Mouse (Mus musculus) gastrocnemius, postnatal 10 days (tissue): Measurements from ENCODE around the gene Gsto2. TPM values are rescaled to one million over a fixed set of nuclear protein-coding genes. Genes with fewer than 3 reads are reported as not detected.
A peak's percentile ranks its signal among the peaks of the same experiment; 100 is the strongest.

Experiments used
- DNase-seq: peaks from one replicate; pipeline ENCODE4 v3.0.0; 2021; ENCODE audit warnings: mixed read lengths
- total RNA-seq, 2 experiments: library from RNA; stranded (reverse); gene quantifications; 2 replicates each; pipeline ENCODE4 v1.2.3; 2021

Gene Gsto2
- total RNA-seq, 2 experiments from 2014 or later = 1.2 to 1.4 TPM

GRCm38 (mm10) chr19:47891562-47892312, 26.4 kb downstream of the Gsto2 start:
- no peak for DNase-seq

- no peak for DNase-seq
Observed at GRCm38 (mm10) chr19:47893092-47893491, 27.8 kb downstream of the Gsto2 start.

DNA sequence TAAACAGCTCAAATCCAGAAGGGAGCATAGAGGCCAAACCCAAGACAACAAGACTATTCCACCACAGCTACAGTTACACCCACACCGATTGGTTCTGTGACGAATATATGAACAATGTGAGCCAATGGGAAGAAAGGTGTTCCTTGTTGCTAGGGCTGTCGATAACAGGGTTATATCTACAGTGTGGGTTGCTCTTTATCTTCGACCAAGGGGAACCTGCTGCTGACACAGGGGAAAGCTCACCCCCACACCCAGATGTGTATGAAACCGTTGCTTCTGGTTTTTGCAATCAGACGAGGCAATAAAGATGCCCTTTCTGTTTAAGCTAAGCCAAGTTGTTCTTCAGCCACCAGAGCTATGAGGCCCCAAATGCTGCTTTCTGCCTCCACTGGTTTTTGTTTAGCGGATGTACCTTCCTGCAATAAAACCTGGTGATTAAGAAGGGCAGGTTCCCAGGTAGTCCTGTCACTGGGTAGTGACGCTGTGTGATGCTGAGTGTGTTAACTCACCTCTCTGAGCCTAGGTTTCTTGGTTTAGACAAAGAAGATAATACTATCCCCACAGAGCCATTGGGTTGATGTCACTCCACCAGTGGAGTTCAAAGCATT, 33.2 kb downstream of the Gsto2 start:
- no peak for DNase-seq

DNA sequence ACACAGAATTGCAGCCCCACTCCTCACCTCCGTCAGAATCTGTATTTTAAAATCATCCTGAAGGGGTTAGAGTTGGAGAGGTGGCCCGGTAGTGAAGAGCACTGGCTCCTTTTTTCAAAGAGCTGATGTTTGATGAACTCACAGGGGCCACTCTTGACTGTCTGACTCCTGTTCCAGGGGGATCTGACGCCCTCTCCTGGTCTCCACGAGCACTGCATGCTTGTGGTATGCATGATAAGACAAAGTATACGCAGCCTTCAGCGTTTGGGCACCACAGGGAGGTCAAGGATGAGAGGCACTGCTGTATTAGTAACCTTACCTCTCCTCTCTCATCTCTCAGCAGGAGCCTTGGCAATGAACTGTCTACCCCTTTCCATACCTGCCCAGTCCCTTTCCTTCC, 34.7 kb downstream of the Gsto2 start:
- no peak for DNase-seq

- DNase-seq = no peak
Observed at GRCm38 (mm10) chr19:47900558-47900957, 35.2 kb downstream of the Gsto2 start.

- no peak for DNase-seq
Observed at GRCm38 (mm10) chr19:47902316-47903201, 37.2 kb downstream of the Gsto2 start.

DNA sequence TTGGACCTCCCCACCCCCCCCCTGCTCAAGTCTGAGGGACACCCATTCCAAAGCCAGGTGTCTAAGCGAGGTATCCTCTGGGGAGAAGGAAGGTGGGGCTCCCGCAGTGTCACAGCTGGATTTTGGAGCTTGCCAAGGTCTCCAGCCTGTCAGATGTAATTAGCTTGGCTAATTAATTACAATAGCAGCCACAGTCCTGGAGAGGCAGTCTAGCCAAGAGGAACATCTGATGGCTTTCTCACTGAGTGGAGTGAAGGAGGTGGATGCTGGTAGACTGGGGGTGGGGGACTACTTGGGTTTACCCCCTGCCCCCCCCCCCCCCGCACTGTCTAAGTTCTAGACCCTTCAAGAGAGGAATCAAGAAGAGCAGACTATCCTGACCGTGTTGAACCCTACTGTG, 38.3 kb downstream of the Gsto2 start:
- DNase-seq = no peak

GRCm38 (mm10) chr19:47905081-47905480, 39.7 kb downstream of the Gsto2 start:
- no peak for DNase-seq

DNA sequence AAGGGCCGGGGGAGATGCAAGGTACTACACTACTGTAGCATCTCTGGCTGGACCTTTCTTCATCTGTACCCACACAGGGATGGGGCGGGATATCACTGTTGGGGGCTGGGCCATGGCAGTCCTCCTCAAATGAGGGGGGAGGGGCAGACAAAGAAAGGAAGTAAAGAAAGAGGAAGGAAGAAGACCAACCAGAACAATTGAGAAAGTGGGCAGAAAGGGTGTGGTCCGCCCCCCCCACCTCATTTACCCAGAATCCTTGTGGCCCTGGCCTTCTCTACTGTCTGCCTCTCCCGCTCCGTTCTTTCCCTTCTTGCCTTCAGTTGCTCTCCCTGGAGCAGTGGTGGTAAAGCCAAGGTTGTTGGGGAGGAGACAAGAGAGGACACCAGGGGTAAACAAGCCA, 40.3 kb downstream of the Gsto2 start:
- DNase-seq = no peak

GRCm38 (mm10) chr19:47907596-47907995, 42.3 kb downstream of the Gsto2 start:
- DNase-seq = no peak

- no peak for DNase-seq
Observed at GRCm38 (mm10) chr19:47908961-47909371, 43.6 kb downstream of the Gsto2 start.

DNA sequence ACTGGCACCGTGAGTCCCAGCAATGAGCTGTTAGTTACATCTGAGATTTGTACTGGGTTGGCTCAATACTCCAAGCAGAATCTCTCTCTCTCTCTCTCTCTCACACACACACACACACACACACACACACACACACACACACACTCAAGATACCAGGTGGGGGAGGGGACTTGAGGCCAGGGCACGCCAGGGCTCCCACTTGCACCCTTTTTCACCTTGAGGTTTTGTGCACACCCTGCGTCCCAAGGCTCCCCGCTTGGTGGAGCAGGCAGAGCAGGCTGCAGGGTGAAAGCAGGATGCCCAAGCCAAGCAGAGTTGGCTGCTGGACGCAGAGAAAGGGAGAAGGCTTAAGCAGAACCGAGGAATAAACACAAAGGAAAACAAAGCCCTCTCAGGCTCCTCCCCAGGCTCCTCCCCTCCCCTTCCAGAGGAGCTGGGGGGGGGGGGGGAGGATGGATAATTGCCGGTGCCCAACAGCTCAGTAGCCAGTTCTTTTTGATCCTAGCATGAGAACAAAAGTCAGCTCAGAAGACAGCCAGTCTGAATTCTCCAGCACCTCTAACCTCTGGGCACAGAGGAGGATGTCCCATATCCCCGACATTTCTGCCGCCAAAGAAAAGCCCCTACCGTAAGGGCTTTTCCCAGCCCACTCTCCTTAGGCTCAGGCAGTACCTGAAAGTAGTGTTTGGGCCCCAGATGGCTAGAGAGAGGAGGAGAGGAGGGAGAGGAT, 44.2 kb downstream of the Gsto2 start:
- DNase-seq = no peak

DNA sequence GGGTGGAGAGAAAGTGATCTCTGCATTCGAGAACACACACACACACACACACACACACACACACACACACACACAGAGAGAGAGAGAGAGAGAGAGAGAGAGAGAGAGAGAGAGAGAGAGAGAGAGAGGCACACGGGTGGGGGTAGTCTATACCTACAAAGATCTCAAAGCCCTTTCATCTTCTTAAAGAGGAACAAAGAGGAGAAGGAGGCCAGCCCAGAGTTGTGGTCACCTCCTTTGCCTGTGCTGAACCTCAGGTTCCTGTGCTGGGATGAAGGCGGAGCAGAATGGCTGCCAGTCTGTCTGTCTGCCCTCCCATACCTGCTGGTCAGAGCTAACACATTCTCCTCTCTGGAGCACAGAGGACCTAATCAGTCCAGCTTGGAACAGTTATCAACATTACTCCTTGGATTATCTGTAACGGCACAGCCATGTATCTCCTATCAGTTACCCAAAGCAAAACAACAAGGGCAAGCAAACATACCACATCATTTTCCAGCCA, 44.8 kb downstream of the Gsto2 start:
- no peak for DNase-seq

- DNase-seq = no peak
Observed at GRCm38 (mm10) chr19:47910751-47911150, 45.4 kb downstream of the Gsto2 start.

DNA sequence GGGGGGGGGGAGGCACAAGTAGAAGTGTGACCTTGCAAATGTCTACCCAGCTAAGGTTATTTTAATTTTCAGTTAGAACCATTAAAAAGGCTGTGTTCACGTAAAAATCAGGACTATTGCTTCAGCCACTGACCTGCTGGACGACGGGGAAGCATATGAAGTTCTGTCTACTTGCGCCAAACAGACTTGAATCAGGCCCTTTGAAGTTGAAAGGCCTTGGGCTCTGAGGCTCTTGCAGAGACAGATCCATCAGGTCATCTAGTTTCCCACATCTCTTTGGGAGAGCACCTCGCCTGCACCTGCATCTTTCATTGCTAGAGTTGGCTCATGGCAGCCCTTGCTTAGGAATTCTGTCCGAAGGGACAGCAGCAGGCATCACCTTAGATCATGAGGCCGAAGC, 48.0 kb downstream of the Gsto2 start:
- DNase-seq = no peak

DNA sequence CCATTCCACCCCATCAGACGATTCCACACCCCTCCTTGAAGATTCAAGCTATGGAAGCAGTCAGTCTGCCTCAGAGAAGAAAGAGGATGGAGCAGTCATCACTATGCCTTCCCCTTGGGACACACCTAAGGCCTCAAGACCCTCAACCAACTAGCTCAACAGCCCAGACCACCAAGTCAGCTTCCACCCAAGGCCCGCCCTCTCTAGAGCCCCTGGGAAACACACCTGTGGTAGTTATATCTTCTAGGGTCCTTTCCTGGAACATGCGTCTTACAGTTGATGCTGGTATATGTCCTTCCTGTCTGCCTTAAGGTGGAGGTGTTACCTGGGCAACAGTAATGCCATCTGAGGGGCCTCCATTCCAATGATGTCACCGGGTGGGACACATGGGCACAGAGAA, 48.9 kb downstream of the Gsto2 start:
- DNase-seq = no peak

GRCm38 (mm10) chr19:47915251-47915650, 49.9 kb downstream of the Gsto2 start:
- DNase-seq = no peak

DNA sequence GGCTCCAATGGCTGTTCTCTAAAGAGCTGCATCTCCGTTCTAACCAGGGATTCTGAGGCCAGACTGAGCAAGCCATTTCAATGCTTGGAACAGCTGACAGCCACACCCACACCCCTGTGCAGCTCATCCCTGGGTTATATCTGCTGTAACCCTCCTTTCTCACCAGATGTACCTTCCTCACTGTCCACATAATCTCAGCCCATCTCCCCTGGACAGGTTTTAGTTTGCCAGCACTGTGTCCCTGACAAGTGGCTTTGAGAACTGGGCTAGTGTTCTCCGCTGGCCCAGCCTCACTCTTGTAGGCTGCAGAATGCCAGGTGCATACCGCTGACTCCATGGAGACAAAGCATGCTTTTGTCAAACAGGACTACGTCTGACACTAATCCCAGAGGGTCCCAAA, 52.1 kb downstream of the Gsto2 start:
- DNase-seq = no peak

DNA sequence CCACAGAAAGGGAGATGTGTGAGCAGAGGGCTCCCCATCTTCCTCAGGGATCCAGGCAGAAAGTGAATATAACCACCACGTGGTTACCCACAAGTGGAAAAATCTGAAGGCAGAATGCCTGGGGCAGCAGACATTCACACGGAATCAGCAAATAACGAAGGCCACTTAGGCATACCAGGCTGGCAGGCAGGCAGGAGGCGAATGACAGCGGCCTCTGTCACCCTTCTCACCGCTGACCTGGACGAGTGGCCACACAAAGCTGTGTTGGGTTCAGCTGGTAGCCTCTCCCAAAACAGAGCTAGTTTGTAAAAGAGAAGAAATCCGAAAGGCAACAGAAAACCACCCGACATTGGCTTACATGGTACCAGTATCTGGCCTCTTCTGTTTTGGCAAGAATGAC, 52.7 kb downstream of the Gsto2 start:
- DNase-seq = no peak

GRCm38 (mm10) chr19:47918455-47919101, 53.2 kb downstream of the Gsto2 start:
- DNase-seq = no peak

DNA sequence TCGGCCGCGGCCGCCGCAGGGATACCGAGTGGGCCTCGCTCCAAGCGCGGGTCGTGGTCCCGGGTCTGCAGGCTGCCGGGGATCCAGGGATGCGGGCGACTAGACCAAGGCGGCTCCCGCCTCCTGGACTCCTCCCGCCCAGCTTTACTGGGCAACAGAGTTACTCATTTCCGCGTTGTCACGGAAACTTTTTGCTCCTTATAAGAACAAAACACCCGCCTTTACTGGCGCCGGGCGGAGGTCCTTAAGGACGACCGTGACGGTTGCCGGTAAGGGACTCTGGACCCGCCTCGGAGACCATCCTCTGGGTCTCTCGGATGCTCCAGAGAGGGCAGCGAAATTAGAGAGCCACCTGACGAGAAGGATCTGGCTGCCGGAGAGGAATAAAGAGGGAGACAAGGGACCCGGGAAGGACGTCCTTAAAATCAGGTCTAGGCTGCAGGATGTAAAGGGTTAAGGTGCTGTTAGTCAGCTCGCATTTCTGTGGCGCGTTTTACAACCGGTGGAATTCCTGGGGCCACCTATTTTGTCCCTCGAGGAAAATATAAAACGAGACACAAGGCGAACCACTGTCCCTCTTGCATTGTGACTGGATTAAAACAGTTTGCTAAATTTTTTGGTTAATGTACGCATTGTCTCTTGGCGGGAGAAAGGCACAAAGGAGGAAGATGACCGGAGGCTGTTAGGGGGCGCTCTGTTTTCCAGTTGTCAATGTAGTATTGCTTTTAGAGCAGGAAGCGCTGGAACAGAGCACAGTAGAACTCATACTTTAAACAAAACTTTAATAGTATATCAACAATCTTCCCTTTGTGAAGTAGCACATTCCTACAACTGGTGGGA, 54.0 kb downstream of the Gsto2 start, which contains the start of the genes Cfap43 and Itprip:
TSS of gene Cfap43 (minus strand) at position 162 of the 840 bp plus-strand sequence.
TSS of gene Itprip (minus strand) at position 174 of the 840 bp plus-strand sequence.
- peak; percentile 73 for DNase-seq
